Mouse (Mus musculus): Measurements from ENCODE around the gene Fgfr2.

- TF ChIP-seq CHD2 (IDR thresholded peaks at IDR 0.05; ENCODE audit: low read depth, low read length) = no peak
- no peak for TF ChIP-seq ZC3H11A (IDR thresholded peaks at IDR 0.05; ENCODE audit: borderline replicate concordance, low read depth, low read length)
- TF ChIP-seq ZNF384 (IDR thresholded peaks at IDR 0.05; ENCODE audit: low read depth, low read length) = no peak
- TF ChIP-seq HCFC1 (IDR thresholded peaks at IDR 0.05; ENCODE audit: borderline replicate concordance, insufficient read depth, low read length) = no peak
- no peak for TF ChIP-seq MAFK (IDR thresholded peaks at IDR 0.05; ENCODE audit: insufficient read depth, low read depth, low read length)
These were observed 2164.6 kb downstream of the Fgfr2 start for GRCm38 (mm10) chr7:130958551-130958950.
